Mouse (Mus musculus): ENCODE data around the gene Slc31a2.

The Slc31a2 gene

GRCm38 (mm10) chr4:62313641-62314211, 51.4 kb downstream of the Slc31a2 start:
- DNase-seq (ENCODE audit: inconsistent age in 2 of 2, low spot score in 1 of 2), result no peak

- DNase-seq (ENCODE audit: inconsistent age in 2 of 2, low spot score in 1 of 2), result no peak
Observed at GRCm38 (mm10) chr4:62314516-62314915, 52.2 kb downstream of the Slc31a2 start.

- DNase-seq (ENCODE audit: inconsistent age in 2 of 2, low spot score in 1 of 2), result no peak
Observed at GRCm38 (mm10) chr4:62316456-62316855, 54.1 kb downstream of the Slc31a2 start.

- DNase-seq (ENCODE audit: inconsistent age in 2 of 2, low spot score in 1 of 2), result no peak
Observed at GRCm38 (mm10) chr4:62318294-62318693, 55.9 kb downstream of the Slc31a2 start.

DNA sequence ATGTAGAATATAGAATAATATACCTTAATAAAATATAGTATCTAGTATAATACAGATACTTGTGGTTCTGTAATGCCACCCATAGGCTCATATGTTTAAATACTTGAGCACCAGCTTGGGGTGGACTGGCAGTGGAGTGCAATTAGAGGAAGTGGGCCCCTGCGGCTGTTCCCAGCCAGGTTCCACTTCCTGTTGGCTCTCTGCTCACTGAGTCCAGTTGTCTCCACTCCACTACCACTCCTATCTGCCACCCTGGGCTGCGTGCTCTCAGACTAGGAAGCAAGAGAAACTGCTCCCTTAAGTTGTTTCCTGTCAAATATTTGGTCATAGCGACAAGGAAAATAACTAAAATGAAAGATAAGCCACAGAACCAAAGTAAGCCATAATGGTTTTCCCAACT, 60.3 kb downstream of the Slc31a2 start:
- no peak for DNase-seq (ENCODE audit: inconsistent age in 2 of 2, low spot score in 1 of 2)

- DNase-seq (ENCODE audit: inconsistent age in 2 of 2, low spot score in 1 of 2), result no peak
Observed at GRCm38 (mm10) chr4:62326111-62326510, 63.7 kb downstream of the Slc31a2 start.

DNA sequence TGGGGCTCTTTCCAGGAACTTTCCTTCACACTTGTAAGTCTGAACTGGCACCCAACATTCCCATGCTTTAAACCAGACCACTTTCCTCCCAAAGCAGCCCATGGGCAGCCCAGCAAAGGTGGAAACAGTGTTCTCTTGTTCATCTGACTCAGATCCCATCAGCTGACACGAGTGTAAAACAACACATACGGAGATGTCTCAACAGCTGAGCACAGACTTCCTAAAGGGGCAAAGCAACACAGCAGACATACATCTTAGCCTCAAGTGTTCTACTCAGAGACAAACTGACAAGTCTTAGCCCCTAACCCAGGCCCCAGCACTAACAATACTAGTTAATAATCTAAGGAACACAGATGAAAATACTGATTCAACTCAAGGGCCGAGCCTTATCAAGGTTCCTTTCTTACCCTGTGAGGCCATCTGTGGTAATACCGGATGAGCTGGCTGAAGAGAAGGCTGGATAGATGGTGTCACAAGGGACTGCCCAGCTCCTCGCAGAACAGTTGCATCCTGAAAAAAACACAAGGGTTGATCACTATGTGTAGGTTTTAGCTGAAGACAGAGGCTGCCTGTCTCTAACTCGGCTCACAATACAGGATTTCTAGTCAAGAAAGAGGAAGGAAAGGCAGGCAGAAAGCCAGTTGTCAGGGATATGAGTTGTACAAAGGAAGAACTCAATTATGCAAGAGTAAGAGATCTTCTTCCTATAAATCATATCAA, 66.7 kb downstream of the Slc31a2 start:
- peak in 1 of 2 experiments; percentile 63 for DNase-seq (ENCODE audit: inconsistent age in 2 of 2, low spot score in 1 of 2)

DNA sequence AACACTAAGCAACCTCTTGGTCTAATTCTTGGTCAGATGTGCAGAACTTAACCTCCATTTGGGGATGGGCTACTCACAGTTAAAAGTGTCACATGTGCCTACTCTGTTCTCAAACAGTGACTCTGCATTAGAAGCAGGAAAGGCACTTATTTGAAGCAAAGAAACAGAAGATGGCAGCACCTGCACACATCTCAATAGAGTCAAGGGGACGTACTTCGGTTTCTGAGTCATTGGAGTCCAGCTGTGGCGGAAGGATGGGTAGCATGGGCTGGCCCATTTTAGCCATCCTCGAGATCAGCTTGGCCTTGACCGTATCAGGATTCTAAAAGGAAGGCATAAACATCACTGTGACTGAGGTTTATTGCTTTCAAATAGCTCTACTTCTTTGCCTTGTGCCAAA, 69.6 kb downstream of the Slc31a2 start:
- DNase-seq (ENCODE audit: inconsistent age in 2 of 2, low spot score in 1 of 2), result peak in 1 of 2 experiments; percentile 54

GRCm38 (mm10) chr4:62338536-62338935, 76.2 kb downstream of the Slc31a2 start:
- DNase-seq (ENCODE audit: inconsistent age in 2 of 2, low spot score in 1 of 2), result no peak

GRCm38 (mm10) chr4:62344000-62344399, 81.6 kb downstream of the Slc31a2 start:
- peak in 1 of 2 experiments; percentile 69 for DNase-seq (ENCODE audit: inconsistent age in 2 of 2, low spot score in 1 of 2)

- no peak for DNase-seq (ENCODE audit: inconsistent age in 2 of 2, low spot score in 1 of 2)
Observed at GRCm38 (mm10) chr4:62345827-62346226, 83.5 kb downstream of the Slc31a2 start.

GRCm38 (mm10) chr4:62347605-62348328, 85.4 kb downstream of the Slc31a2 start:
- DNase-seq (ENCODE audit: inconsistent age in 2 of 2, low spot score in 1 of 2), result no peak
